Mouse (Mus musculus): ENCODE measurements at regions not wholly inside any gene's neighbourhood (a gene's known extent, or its start where the extent isn't known, plus 50 kb on each side); places are given as distances from the start of the nearest gene placed in this dataset.

GRCm38 (mm10) chr2:51014232-51014631 lies 134.7 kb downstream of the Rnd3 start:
- TF ChIP-seq EP300 (optimal IDR thresholded peaks at IDR 0.05), result no peak
- no peak for TF ChIP-seq CTCF (IDR thresholded peaks at IDR 0.05; ENCODE audit: low read depth)
